10 mouse cellular contexts compared by ENCODE assay signal in genomic region chr4:115075204-115075915, GRCm38 (mm10). TPM values are rescaled to one million over a fixed set of nuclear protein-coding genes. Genes with fewer than 3 reads are reported as not detected.
DNase-seq lines count a peak whose midpoint lies in the region; ATAC-seq and TF ChIP-seq lines count a peak whose summit lies in the region.
"Had no signal": no experiment of that assay in that cellular context is flagged by ENCODE, and none has a peak within 500 bp of the region (broad histone marks: within the 10 kb centered on the region; RNA-seq: fewer than 3 reads in every experiment).

No protein-coding gene starts in this region.

- peaks cover 3% of the 10 kb centered on the region; the same call in 1 of the 2 replicates for H3K4me1 ChIP-seq in liver, adult 2 months (ENCODE audit: control insufficient read depth, insufficient read depth, low read length)
- 0 out of 2 replicates have a peak, but pooled peaks cover 4% of the 10 kb centered on the region for H3K4me1 ChIP-seq in heart, postnatal 0 days (ENCODE audit: control insufficient read depth, insufficient read depth)
- H3K4me1 ChIP-seq in liver, embryonic 16.5 days (ENCODE audit: control insufficient read depth, low read depth, low read length), result peaks cover 6% of the 10 kb centered on the region

- H3K4me3 ChIP-seq in liver, adult 2 months (ENCODE audit: insufficient read depth, low read depth, low read length), result no peak overlapping the region
- no peak overlapping the region for H3K4me3 ChIP-seq in heart, postnatal 0 days (ENCODE audit: low read depth, low read length)
- no peak overlapping the region for H3K4me3 ChIP-seq in liver, embryonic 16.5 days (ENCODE audit: low read depth, low read length)
- H3K4me3 ChIP-seq: erythroblast, embryonic 14.5 days had no signal

- H3K4me2 ChIP-seq in heart, postnatal 0 days (ENCODE audit: low read depth, low read length), result no peak overlapping the region
- no peak overlapping the region for H3K4me2 ChIP-seq in liver, embryonic 16.5 days (ENCODE audit: low read depth, low read length)

- H3K27me3 ChIP-seq in liver, adult 2 months (ENCODE audit: control insufficient read depth, insufficient read depth, low read length), result no peaks in the 10 kb centered on the region
- H3K27me3 ChIP-seq in heart, postnatal 0 days (ENCODE audit: control insufficient read depth, insufficient read depth, low read length), result no peaks in the 10 kb centered on the region
- H3K27me3 ChIP-seq in liver, embryonic 16.5 days (ENCODE audit: control insufficient read depth, insufficient read depth, low read depth, low read length), result no peaks in the 10 kb centered on the region

- no peaks in the 10 kb centered on the region for H3K9me3 ChIP-seq in heart, postnatal 0 days (replicated peaks; ENCODE audit: control insufficient read depth, low read length)
- H3K9me3 ChIP-seq in liver, embryonic 16.5 days (replicated peaks; ENCODE audit: control insufficient read depth, low read length), result no peaks in the 10 kb centered on the region

- DNase-seq in liver, adult 2 months (ENCODE audit: extremely low read depth, low read depth, low spot score), result no peak
- DNase-seq in liver, result no peak
- DNase-seq in heart, postnatal 0 days (ENCODE audit: low spot score), result peak; percentile 81
- DNase-seq in thymus, postnatal 36 days, result peak; percentile 36 to 61
- DNase-seq in testis, postnatal 10 days (ENCODE audit: low spot score), result no peak
- no peak for DNase-seq in right cerebral cortex, postnatal 10 days (ENCODE audit: low spot score in 2 of 2)
- no peak for DNase-seq in spleen, adult 18-20 months

- no peaks in the 10 kb centered on the region for H3K79me2 ChIP-seq in liver, adult 2 months (ENCODE audit: control insufficient read depth, insufficient read depth, low read length)

- ATAC-seq in heart, postnatal 0 days (ENCODE audit: insufficient read depth, low read depth), result peak; percentile 74; the same call in 1 of the 2 replicates
- peak; percentile 43; the same call in 1 of the 2 replicates for ATAC-seq in liver, embryonic 16.5 days (ENCODE audit: low read depth)

- peak overlapping the region; percentile 65 for H3K27ac ChIP-seq in liver, adult 2 months (replicated peaks; ENCODE audit: insufficient read depth, low read depth, low read length)
- peak overlapping the region; percentile 82 for H3K27ac ChIP-seq in heart, postnatal 0 days (ENCODE audit: low read depth)
- H3K27ac ChIP-seq in liver, embryonic 16.5 days (ENCODE audit: low read length), result peak overlapping the region; percentile 31

- no peak overlapping the region for H3K9ac ChIP-seq in liver, adult 2 months (ENCODE audit: low read depth, low read length)
- H3K9ac ChIP-seq in heart, postnatal 0 days (replicated peaks; ENCODE audit: low read depth, low read length), result no peak overlapping the region
- no peak overlapping the region for H3K9ac ChIP-seq in liver, embryonic 16.5 days (ENCODE audit: low read depth, low read length)

- TF ChIP-seq EP300 in heart, postnatal 0 days (IDR thresholded peaks at IDR 0.05; ENCODE audit: low read depth), result 0 out of 2 replicates have a peak, but pooled peaks have one; percentile 63

- TF ChIP-seq CTCF in liver, adult 2 months (IDR thresholded peaks at IDR 0.05; ENCODE audit: low read depth, low read length), result no peak
- TF ChIP-seq CTCF in heart, postnatal 0 days (IDR thresholded peaks at IDR 0.05; ENCODE audit: low read depth), result no peak

- H3K36me3 ChIP-seq in liver, adult 2 months (ENCODE audit: control insufficient read depth, insufficient read depth, low read length), result no peaks in the 10 kb centered on the region
- H3K36me3 ChIP-seq in heart, postnatal 0 days (replicated peaks; ENCODE audit: control insufficient read depth, insufficient read depth, low read length), result no peaks in the 10 kb centered on the region
- peaks cover 11% of the 10 kb centered on the region for H3K36me3 ChIP-seq in liver, embryonic 16.5 days (ENCODE audit: control insufficient read depth, insufficient read depth)

- 55% methylated on average over 3 of the region's 3 CpGs for WGBS in liver, adult 2 months
- 25% methylated on average over 3 of the region's 3 CpGs for WGBS in heart, postnatal 0 days
- 19% methylated on average over 3 of the region's 3 CpGs for WGBS in liver, embryonic 16.5 days (ENCODE audit: insufficient replicate concordance)

- TF ChIP-seq POLR2A in liver, adult 2 months (IDR thresholded peaks at IDR 0.05; ENCODE audit: extremely low read depth, insufficient read depth, low read length), result no peak

RNA-seq across cellular contexts. Expression of gene Pdzk1ip1, which starts 13.1 kb away (rescaled TPM):
- total RNA-seq in liver, adult 2 months (2014; rRNA removed), result 4.6 and 7.7 TPM in 2 replicates
- polyA plus RNA-seq in liver, adult 2 months (2012; rRNA removed), result 9.0 and 14.4 TPM in 2 replicates
- 0.97 and 4.2 TPM in 2 replicates for total RNA-seq in heart, postnatal 0 days (2014; rRNA removed; ENCODE audit: low replicate concordance)
- polyA plus RNA-seq in heart, postnatal 0 days (2015; fragmentation: Nextera tagmentation; extraction: Ambion mirVana), result 0.90 and 1.0 TPM in 2 replicates
- polyA plus RNA-seq in liver, embryonic 16.5 days (2015; fragmentation: Nextera tagmentation; extraction: Ambion mirVana), result 25.1 and 28.2 TPM in 2 replicates

RNA-seq across cellular contexts. Expression of gene Tal1, which starts 19.1 kb away (rescaled TPM):
- 0.37 and 0.67 TPM in 2 replicates for total RNA-seq in liver, adult 2 months (2014; rRNA removed)
- 0.44 and 0.50 TPM in 2 replicates for polyA plus RNA-seq in liver, adult 2 months (2012; rRNA removed)
- total RNA-seq in heart, postnatal 0 days (2014; rRNA removed; ENCODE audit: low replicate concordance), result 10.1 and 10.7 TPM in 2 replicates
- polyA plus RNA-seq in heart, postnatal 0 days (2015; fragmentation: Nextera tagmentation; extraction: Ambion mirVana), result 0.78 and 0.80 TPM in 2 replicates
- 17.1 and 17.8 TPM in 2 replicates for polyA plus RNA-seq in liver, embryonic 16.5 days (2015; fragmentation: Nextera tagmentation; extraction: Ambion mirVana)

RNA-seq across cellular contexts. Expression of gene Cyp4x1, which starts 58.7 kb away (rescaled TPM):
- total RNA-seq in liver, adult 2 months (2014; rRNA removed), result 0.09 TPM in 1 of 2 replicates, not detected in the other
- polyA plus RNA-seq in liver, adult 2 months (2012; rRNA removed), result not detected in 2 replicates
- total RNA-seq in heart, postnatal 0 days (2014; rRNA removed; ENCODE audit: low replicate concordance), result not detected in 2 replicates
- not detected in 2 replicates for polyA plus RNA-seq in heart, postnatal 0 days (2015; fragmentation: Nextera tagmentation; extraction: Ambion mirVana)
- 0.04 and 0.05 TPM in 2 replicates for polyA plus RNA-seq in liver, embryonic 16.5 days (2015; fragmentation: Nextera tagmentation; extraction: Ambion mirVana)
- polyA plus RNA-seq: erythroblast, embryonic 14.5 days; testis, adult 2 months had no signal

Comparison
In these comparisons a context has a peak if more than half of its experiments do, and no peak if none do; other contexts are left out.
1. RNA of gene Tal1, which starts 19.1 kb away (polyA plus RNA-seq): 17.1 to 17.8 TPM in liver, embryonic 16.5 days; 0.78 to 0.80 TPM in heart, postnatal 0 days and 0.44 to 0.50 TPM in liver, adult 2 months; every median in the first group is over 10 times any median in the second.
2. DNase-seq: peak in heart, postnatal 0 days (single experiment) and thymus, postnatal 36 days (2 of 2); none in liver, adult 2 months (single experiment), liver (single experiment), testis, postnatal 10 days (single experiment), right cerebral cortex, postnatal 10 days (0 of 2) and spleen, adult 18-20 months (0 of 2).
3. H3K27ac ChIP-seq: peak in every context shown above with its lines; median percentile 82 in heart, postnatal 0 days; 65 in liver, adult 2 months; 31 in liver, embryonic 16.5 days.